Mouse (Mus musculus) brown adipose tissue, adult 24 weeks (tissue): Measurements from ENCODE around the gene Smad9. TPM values are rescaled to one million over a fixed set of nuclear protein-coding genes. Genes with fewer than 3 reads are reported as not detected.

Source experiments
- H3K27ac ChIP-seq: fragments of 200-500 bp; replicated peaks from 2 replicates; pipeline ENCODE4 v1.5.1; 2012; ENCODE audit warnings: low read depth, mild to moderate bottlenecking, low read length
- H3K4me1 ChIP-seq: fragments of 200-500 bp; 2 replicates; pipeline ENCODE4 v1.6.1; 2012; ENCODE audit warnings: low read length, mixed read lengths; ENCODE audit not compliant: control insufficient read depth, insufficient read depth, insufficient read length
- H3K4me3 ChIP-seq: fragments of 200-500 bp; 2 replicates; pipeline ENCODE4 v1.5.1; 2012; ENCODE audit warnings: low read depth, mild to moderate bottlenecking, low read length, moderate library complexity; ENCODE audit not compliant: insufficient read depth
- polyA plus RNA-seq: library from polyadenylated mRNA; stranded (reverse); fragments of >200 nt; gene quantifications from 2 replicates; pipeline ENCODE4 v1.2.4, GENCODE M21; 2012; ENCODE audit not compliant: missing spikeins, insufficient read depth, insufficient read length

The Smad9 gene
- polyA plus RNA-seq: 0.32 TPM in 1 of 2 replicates, not detected in the other

DNA sequence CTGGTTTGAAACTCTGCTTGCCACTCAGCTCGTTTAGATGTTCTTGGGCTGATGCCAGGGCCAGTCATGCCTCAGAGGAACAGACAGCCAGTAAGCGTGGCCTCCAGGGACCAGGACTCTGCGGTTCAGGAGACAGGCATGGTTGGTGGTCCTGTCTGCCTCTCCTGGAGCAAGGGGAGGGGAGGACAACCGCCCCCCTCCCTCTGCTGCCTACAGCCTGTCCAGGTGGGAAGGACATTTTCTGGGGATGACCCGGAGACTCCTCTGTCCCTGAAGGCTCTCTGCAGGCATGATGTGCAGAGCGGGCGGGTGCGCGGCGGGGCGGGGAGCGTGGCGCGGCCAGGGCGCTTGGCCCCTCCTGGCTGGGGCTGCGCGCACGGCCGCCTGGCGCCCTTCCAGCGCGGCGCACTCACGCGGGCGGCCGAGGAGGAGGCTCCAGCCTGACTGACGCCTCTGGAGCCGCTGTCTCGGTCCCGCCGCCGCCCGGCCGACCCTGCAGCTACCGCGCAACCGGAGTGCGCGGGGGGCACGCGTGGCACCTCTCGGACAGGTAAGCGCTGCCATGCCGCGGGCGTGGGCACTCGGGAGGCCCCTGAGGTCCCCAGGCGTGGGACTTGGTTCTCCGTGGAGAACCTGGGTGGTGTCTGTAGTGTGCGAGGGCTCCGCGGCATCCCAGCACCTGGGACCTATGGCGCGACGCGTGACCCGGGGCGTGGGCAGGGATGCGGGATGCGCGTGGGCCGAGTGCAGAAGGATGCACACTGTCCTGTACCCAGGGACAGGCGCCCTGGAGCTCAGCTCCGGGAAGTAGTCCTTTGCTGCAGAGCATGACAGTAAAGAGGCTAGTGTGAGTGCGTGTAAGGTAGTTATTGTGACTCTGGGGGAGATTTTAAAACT is at the start of gene Smad9:
Smad9 (plus strand) TSS at position 438 of the 897 bp plus-strand sequence.
- H3K27ac ChIP-seq: no peak within 1 kb of the TSS

DNA sequence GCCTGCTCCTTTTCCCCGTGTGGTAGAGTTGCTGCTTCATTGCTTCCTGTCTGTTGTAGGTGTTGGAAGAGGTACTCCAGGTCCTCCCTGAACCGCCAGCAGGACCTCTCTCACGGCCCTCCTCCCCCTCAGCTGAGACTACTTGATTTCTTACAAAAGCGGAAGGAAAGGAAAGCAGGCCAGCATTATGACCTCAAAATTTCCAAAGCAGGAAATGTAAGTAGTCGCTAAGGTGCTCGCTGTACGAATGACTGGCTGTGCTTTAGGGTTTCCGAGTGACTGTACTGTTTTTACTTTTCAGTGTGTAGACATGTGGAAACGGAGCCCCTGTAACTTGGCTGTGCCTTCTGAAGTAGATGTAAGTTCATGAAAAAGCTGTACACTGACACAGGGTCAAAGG is 46.4 kb upstream of the Smad9 start:
- 0 out of 2 replicates have a peak overlapping the region, but pooled peaks have one; percentile 8 for H3K27ac ChIP-seq

More for the DNA sequence above, at the start of gene Smad9:
- H3K4me1 ChIP-seq: 0 out of 2 replicates have a peak, but pooled peaks cover 2% of the 10 kb centered on the region
- peak within 1 kb of the TSS; percentile 62 for H3K4me3 ChIP-seq

DNA sequence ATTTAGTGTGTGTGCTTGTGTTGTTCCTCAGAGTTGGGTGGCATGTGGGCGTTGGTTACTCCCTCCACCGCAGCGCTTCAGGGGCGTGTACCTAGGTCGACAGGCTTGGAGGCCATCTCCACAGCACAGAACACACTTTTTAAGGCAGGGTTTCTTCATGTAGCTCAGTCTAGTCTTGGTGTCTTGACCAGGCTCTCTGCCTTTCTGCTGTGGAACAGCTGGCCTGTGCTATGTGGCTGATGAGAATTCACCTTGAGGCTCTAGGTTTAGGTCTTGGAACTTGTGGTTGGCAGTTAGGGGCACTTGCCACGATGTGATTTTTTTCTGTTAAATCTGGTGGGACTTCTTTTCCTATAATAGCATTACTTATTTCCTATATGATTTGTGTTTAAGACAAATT is 41.1 kb upstream of the Smad9 start, which contains the start of gene Gm21958:
Gm21958 (minus strand) TSS at position 101 of the 400 bp plus-strand sequence.
- no peak within 1 kb of the TSS for H3K27ac ChIP-seq
- H3K4me1 ChIP-seq: no peaks in the 10 kb centered on the region
- no peak within 1 kb of the TSS for H3K4me3 ChIP-seq

More for the DNA sequence above, 46.4 kb upstream of the Smad9 start:
- Histone ChIP-seq H3K4me1 (no peaks in the 10 kb centered on the region), H3K4me3 (no peak overlapping the region)

DNA sequence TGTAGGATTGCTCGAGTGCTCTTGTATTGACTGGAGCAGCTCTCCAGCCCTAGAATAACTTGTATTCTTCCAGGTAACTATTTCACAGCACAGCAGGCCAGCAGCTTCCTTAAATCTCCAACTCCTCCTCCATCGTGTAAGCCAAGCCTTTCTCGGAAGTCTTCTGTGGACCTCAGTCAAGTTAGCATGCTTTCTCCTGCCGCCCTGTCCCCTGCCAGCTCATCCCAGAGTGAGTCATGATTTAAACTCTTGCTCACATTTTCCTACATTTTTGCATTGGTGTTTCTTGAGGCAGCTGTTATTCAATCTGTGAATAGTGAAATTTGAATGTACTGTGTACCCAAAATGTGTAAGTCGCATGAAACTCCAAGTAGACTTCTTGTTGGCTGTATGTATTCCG is 39.9 kb upstream of the Smad9 start:
- Histone ChIP-seq H3K27ac (no peak overlapping the region), H3K4me1 (no peaks in the 10 kb centered on the region), H3K4me3 (no peak overlapping the region)

DNA sequence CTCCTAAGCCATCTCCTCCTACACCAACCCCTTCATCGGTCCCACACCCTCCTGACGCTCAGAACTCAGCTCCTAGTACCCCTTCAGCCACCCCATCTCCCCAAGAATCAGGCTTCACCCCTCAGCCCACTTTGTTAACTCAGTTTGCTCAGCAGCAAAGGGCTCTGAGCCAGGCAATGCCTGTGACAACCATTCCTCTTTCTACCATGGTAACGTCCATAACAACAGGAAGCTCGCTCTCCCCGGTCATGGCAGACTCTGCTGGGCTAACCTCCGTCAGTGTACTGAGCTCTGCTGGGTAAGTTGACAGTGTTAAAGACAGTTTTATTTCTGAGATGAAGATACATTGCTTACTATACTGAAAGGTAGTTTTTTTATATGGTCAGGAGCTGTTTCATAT is 38.0 kb upstream of the Smad9 start:
- no peaks in the 10 kb centered on the region for H3K4me1 ChIP-seq
- no peak overlapping the region for H3K27ac ChIP-seq
- no peak overlapping the region for H3K4me3 ChIP-seq

DNA sequence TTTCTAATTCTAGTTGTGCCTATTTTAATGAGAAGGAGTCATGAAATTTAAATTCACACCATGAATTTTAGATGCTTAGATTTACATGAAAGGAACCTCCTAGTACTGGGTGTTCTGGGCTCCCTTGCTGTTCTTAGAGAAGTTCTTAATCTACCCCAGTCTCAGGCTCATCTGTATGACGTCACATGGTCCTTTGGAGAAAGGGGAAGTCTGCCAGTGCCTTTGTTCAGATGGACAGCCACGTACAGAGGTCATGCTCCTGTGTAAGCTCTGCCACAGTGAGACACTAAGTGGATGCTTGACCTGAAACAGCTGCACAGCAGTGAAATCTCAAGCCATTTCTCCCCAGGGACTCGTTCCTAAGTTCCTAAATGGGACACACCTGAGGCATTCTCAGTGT is 36.4 kb upstream of the Smad9 start:
- H3K27ac ChIP-seq: no peak overlapping the region
- H3K4me1 ChIP-seq: no peaks in the 10 kb centered on the region
- no peak overlapping the region for H3K4me3 ChIP-seq

DNA sequence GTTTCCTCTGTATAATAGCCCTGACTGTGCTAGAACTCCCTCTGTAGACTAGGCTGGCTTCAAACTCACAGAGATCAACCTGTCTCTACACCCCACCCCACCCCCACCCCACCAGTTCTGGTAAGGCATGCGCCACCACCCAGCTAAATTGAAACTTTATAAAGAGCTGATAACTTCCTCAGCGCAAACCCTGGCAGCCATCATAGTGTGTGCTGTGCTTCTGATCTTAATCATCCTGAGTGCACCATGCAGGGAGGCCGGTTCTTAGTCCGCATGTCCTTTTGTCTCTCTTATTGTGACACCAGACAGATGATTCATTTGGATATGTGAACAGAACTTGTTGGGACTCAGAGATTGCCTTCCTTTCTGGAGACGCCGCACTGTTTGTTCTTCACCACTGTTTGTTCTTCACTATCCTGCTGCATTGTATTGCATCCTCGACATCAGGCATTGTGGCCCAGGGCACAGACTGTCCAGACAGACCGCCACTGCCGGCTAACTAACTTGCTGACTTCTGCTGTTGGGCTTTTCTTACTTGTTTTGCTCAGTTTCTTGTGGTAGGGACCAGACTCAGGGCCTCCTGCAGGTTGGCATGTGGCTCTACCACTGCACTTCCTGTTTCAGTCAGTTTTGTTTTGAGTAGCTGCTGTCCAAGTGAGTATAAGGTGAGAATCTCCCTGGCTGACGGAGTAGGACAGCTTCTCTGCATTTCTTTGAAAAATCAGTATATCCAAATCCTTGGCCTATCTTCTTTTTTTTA is 31.5 kb upstream of the Smad9 start:
- Histone ChIP-seq H3K4me3 (no peak overlapping the region), H3K4me1 (no peaks in the 10 kb centered on the region), H3K27ac (no peak overlapping the region)

DNA sequence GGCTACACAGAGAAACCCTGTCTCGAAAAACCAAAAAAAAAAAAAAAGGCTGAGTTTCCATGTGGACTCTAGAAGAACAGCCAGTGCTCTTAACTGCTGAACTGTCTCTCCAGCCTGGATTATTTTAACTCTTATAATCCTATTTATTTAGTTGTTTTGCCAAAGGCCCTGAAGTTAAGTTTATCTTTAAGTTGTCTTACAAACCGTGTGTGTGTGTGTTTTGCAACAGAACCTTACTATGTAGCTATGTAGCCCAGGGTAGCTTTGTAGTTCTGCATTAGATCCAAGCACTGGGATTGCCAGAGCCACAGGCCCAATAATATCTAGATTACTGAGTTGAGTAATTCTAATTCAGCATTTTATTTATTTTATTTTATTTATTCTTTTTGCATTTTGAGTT is 30.0 kb upstream of the Smad9 start:
- Histone ChIP-seq H3K4me1 (no peaks in the 10 kb centered on the region), H3K27ac (no peak overlapping the region), H3K4me3 (no peak overlapping the region)

DNA sequence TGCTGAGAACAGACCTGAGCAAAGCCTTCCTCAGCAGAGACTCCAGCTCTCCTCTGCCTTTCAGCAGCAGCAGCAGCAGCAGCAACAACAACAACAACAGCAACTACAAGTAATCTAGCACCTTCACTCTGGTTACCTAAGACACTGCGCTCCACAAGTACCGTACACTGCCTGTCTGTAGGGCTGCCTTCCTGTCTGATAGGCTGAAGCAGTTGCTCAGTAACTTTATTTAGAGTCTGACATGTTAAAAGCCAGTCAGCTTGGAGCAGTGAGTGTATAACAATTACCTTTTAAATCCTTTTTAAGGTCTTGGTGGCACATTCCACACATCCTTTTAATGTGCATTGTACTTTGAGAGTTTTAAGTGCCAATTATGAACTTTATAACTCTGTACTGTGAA is 27.8 kb upstream of the Smad9 start:
- Histone ChIP-seq H3K4me1 (no peaks in the 10 kb centered on the region), H3K27ac (no peak overlapping the region), H3K4me3 (no peak overlapping the region)

DNA sequence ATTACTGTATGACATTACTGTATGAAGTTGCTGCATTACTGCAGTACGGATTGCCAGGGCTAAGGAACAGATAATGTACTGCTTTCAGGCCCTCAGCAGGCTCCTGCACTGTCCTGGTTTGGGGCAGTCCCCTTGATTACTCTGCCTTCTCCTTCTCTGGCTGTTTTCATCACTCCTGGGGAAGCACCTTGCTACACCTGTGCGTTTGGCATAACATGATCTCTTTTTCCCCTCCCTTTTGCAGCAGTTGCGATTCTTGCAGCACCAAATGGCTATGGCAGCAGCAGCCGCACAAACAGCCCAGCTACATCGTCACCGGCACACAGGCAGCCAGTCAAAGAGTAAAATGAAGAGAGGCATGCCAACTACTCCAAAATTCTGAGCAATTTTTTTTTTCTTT is 27.3 kb upstream of the Smad9 start:
- Histone ChIP-seq H3K4me3 (no peak overlapping the region), H3K27ac (no peak overlapping the region)

DNA sequence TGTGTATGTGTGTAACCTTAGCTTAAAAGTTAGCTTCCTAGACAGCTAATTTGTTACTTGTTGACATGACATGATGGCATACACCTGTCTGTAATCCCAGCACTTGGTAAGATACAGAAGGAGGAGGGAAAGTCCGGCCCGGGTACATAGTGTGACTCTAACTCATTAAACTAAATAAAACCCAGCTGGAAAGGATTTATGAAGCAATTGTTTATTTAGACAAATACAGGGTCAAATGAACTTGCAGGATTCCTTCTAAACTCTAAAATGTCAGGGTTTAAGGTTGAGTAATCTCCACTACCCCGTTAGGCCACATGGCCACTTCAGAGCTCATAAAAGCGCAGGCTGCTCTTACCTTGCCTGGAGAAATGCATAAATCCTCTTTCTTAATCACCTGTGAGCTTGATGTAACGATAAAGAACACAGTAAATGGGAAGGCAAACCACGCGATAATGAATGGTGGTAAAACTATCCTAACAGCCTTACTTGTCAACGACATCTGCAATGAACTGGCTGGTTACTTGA is 23.7 kb upstream of the Smad9 start:
- no peaks in the 10 kb centered on the region for H3K4me1 ChIP-seq
- no peak overlapping the region for H3K4me3 ChIP-seq
- H3K27ac ChIP-seq: no peak overlapping the region

More for the DNA sequence above, 27.3 kb upstream of the Smad9 start:
- H3K4me1 ChIP-seq: no peaks in the 10 kb centered on the region

DNA sequence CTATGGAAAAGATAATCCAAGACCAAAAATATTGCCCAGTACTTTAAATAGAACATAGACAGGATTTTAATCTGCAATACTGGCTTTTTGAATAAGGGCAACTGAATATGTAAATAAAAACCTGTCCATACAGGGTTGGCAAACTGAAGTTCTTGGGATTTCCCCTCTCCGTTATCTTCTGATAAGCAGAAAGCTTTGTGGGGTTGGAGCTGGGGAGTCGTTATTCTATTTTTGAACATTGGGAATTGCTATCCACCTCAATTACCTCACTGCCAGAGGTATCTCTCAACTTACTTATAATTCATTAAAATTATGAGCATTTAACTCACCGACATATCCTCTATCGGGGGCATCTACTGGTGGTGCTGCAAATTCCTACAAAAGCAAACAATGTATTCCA is 23.0 kb upstream of the Smad9 start:
- no peak overlapping the region for H3K27ac ChIP-seq
- no peaks in the 10 kb centered on the region for H3K4me1 ChIP-seq
- no peak overlapping the region for H3K4me3 ChIP-seq

DNA sequence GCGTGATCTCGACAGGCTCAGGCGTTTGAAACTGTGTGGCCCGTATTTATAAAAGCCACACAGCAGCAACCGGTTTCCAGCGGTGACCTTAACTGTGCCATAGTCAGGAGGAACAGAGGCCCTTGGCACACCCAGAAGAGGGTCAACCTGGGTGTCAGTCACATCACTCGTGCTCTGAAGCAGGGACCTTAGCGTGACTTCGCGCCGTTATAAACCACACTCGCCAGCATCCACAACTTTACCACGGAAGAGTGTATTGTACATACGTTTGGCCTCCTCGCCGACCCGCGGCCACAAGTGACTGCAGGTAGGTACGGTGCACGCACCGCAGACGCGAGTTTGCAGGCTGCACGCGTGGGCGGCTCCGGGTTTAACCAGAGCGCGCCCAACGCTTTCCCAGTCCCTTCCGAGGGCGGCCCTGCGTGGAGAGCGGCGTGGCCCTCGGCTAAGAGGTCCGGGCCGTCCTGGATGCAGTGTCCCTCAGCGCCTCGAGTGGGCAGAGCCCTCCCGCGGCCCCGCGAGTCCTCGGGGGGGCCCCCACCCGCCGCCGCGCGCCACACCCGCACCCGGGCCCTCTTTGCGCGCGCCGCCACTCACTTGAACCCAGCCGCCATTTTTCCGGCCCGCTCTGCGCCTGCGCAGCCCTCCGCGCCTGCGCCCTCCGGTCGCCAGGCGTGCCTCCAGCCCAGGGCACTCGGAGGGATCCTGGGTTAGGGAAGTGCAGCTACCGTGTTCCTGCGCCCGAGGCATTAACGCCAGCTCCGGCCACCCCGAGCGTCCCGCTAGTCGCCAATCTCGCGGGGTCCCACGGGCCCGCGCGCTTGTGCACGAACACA is 20.8 kb upstream of the Smad9 start:
- H3K4me1 ChIP-seq: no peaks in the 10 kb centered on the region
- H3K27ac ChIP-seq: peak overlapping the region; percentile 77
- peak overlapping the region; percentile 84 for H3K4me3 ChIP-seq

DNA sequence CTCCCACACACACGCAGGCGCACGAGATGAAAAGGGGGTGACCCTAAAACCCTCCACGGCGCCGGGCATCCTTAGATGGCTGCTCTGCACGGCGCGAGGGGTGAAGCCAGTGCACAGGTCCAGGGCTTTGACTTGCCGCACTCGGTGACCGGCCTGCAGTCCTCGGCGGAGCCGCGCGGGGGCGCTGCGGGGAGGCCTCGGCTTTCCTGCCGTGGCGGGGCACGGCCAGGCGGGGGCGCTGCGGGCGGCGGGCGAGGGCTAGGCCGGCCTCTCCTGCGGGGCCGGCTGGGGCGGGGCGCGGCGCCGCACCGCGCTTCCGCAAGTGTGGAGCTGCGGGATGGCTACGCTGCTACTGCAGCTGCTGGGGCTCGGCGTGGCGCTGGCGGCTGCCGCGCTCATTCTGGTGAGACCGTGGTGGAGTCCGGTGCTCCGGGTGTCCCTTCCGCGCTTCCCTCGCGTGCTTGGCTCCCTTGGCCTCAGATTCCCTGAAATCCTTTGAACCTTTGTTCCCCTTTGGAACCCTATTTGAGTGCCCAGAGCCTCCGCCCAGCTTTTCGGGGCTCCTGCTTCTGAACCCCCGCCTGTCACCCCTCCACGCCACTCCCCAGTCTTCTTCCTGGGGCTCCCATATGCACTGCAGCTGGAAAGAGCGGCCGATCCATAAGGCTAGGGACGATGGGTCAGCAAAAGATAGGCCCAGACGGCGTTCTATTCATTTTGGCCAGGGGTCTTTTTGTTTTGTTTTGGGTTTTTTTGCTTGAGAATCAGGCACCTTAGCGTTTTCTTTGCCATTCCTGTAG is 19.9 kb upstream of the Smad9 start, which contains the start of the genes Exosc8 and Alg5:
Exosc8 (minus strand) TSS at position 147 of the 800 bp plus-strand sequence.
Alg5 (plus strand) TSS at position 293 of the 800 bp plus-strand sequence.
- H3K4me3 ChIP-seq: peak within 1 kb of the TSS; percentile 84
- no peaks in the 10 kb centered on the region for H3K4me1 ChIP-seq
- H3K27ac ChIP-seq: peak within 1 kb of the TSS; percentile 77
